Mouse (Mus musculus): ENCODE measurements around the gene Olfr781.
"Not testable (repeated sequence)": the region's sequence is repeated elsewhere in the genome, so short reads cannot be mapped to it uniquely, and the experiment has no call there.

Gene Olfr781

DNA sequence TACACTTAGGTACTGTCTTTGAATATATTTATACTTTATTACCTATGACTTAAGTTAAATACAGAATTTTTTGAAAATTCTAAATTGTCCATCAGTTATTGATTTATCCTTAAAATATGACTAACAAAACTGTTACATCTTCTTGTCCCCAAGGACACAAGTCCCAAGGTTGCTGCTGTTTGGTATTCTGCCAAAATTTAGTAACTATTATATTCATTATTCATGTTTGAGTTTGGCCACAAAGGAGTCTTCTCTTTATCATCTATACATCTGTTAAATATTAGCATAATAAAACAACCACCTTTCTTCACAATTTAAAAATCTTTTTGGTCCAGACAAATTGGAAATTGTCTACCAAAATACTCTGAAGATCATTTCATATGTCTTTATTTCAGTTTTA, at the start of gene Olfr781:
Gene Olfr781, plus strand, starts transcription at position 301 of the 400 bp plus-strand sequence.
- TF ChIP-seq POU5F1 (IDR thresholded peaks at IDR 0.05; ENCODE audit: borderline replicate concordance, low read length) = no peak
- no peak for TF ChIP-seq CTCF (conservative IDR thresholded peaks at IDR 0.05; ENCODE audit: low read length)
- TF ChIP-seq NANOG (IDR thresholded peaks at IDR 0.05; ENCODE audit: borderline replicate concordance, low read length) = no peak

GRCm38 (mm10) chr10:129312973-129313372, 15.7 kb upstream of the Olfr781 start:
- not testable (repeated sequence) for H3K36me3 ChIP-seq (ENCODE audit: insufficient read depth, low read length); H3K9me3 ChIP-seq (ENCODE audit: low read length); H3K4me1 ChIP-seq (replicated peaks; ENCODE audit: low read depth, low read length); H3K4me3 ChIP-seq (replicated peaks; ENCODE audit: low read length); H3K27me3 ChIP-seq (ENCODE audit: insufficient read depth, low read length)

More for the DNA sequence above, at the start of gene Olfr781:
- H3K9me3 ChIP-seq (ENCODE audit: low read length) = no peaks in the 10 kb centered on the region
- no peak within 1 kb of the TSS for H3K4me3 ChIP-seq (replicated peaks; ENCODE audit: low read length)
- H3K36me3 ChIP-seq (ENCODE audit: insufficient read depth, low read length) = no peaks in the 10 kb centered on the region
- no peaks in the 10 kb centered on the region for H3K27me3 ChIP-seq (ENCODE audit: insufficient read depth, low read length)
- H3K4me1 ChIP-seq (replicated peaks; ENCODE audit: low read depth, low read length) = no peaks in the 10 kb centered on the region

DNA sequence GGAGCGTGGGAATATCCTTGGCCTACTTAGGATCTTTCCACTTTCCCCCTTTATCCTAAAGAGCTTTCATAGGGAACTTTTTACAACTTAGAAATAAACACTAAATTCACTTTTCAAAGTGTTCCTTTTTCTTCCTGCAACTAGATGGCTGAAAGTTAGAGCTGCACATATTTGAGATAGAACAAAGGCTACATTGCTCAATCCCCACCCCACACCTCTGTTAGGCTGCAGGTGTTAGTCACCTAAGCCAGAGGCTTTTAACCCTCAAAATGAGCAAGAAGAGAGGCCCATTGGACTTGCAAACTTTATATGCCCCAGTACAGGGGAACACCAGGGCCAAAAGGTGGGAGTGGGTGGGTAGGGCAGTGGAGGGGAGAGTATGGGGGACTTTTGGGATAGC, 15.1 kb upstream of the Olfr781 start:
- not testable (repeated sequence) for H3K27me3 ChIP-seq (ENCODE audit: insufficient read depth, low read length); H3K9me3 ChIP-seq (ENCODE audit: low read length); H3K4me1 ChIP-seq (replicated peaks; ENCODE audit: low read depth, low read length); H3K4me3 ChIP-seq (replicated peaks; ENCODE audit: low read length); H3K36me3 ChIP-seq (ENCODE audit: insufficient read depth, low read length)

- H3K4me3 ChIP-seq (replicated peaks; ENCODE audit: low read length) = no peak within 1 kb of the TSS
- no peaks in the 10 kb centered on the region for H3K9me3 ChIP-seq (ENCODE audit: low read length)
- H3K27me3 ChIP-seq (ENCODE audit: insufficient read depth, low read length) = no peaks in the 10 kb centered on the region
- no peaks in the 10 kb centered on the region for H3K36me3 ChIP-seq (ENCODE audit: insufficient read depth, low read length)
- no peaks in the 10 kb centered on the region for H3K4me1 ChIP-seq (replicated peaks; ENCODE audit: low read depth, low read length)
- TF ChIP-seq POU5F1 (IDR thresholded peaks at IDR 0.05; ENCODE audit: borderline replicate concordance, low read length) (no peak), NANOG (IDR thresholded peaks at IDR 0.05; ENCODE audit: borderline replicate concordance, low read length) (no peak), CTCF (conservative IDR thresholded peaks at IDR 0.05; ENCODE audit: low read length) (no peak)
Measured at GRCm38 (mm10) chr10:129317817-129318216, 10.8 kb upstream of the Olfr781 start, which contains the start of gene Olfr780. Olfr780 (plus strand) TSS chr10:129318117.

DNA sequence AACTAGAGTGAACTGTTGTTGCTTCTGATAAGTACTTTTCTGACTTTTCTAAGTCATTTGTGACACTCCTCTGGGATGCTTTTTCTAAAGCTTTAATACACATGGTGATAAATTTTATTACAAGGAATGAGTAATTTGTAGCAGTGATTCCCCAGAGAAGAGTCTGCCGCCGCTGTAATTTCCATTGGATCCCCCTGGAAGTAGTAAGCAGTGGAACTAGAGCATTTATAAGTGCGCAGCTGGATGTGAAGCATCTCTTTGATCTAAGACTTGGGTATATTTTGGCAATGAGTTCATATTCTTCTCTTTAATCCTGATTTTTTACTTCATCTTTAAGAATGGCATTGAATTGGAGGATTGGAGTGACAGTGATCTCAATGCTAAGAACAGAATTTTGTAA, 19.9 kb downstream of the Olfr781 start, which contains the start of gene Olfr782:
Gene Olfr782, plus strand, starts transcription at position 301 of the 400 bp plus-strand sequence.
- Histone ChIP-seq H3K4me3 (replicated peaks; ENCODE audit: low read length) (no peak within 1 kb of the TSS), H3K4me1 (replicated peaks; ENCODE audit: low read depth, low read length) (no peaks in the 10 kb centered on the region), H3K27me3 (ENCODE audit: insufficient read depth, low read length) (no peaks in the 10 kb centered on the region), H3K9me3 (ENCODE audit: low read length) (peaks cover under 1% of the 10 kb centered on the region; the same call in 1 of the 2 replicates), H3K36me3 (ENCODE audit: insufficient read depth, low read length) (no peaks in the 10 kb centered on the region)
- TF ChIP-seq NANOG (IDR thresholded peaks at IDR 0.05; ENCODE audit: borderline replicate concordance, low read length) = no peak
- no peak for TF ChIP-seq CTCF (conservative IDR thresholded peaks at IDR 0.05; ENCODE audit: low read length)
- TF ChIP-seq POU5F1 (IDR thresholded peaks at IDR 0.05; ENCODE audit: borderline replicate concordance, low read length) = no peak

DNA sequence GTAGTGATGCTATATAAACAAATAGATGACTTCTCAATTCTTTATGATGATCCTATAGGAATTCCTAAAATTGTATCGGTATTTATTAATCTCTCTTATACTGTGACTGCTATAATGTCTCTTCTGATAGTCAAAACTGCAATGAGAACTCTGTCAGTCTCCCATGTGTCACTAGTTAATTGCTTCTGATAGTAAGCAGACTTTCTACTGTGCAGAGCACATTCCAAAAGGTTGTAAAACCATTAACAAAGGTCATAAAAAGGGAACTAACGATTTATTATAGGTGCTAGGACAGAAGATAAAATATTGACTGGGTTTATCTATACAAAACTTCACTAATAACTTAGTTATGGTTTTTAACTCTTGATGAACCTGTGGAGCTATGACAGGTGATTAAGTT, 23.8 kb downstream of the Olfr781 start:
- not testable (repeated sequence) for H3K4me1 ChIP-seq (replicated peaks; ENCODE audit: low read depth, low read length); H3K36me3 ChIP-seq (ENCODE audit: insufficient read depth, low read length); H3K27me3 ChIP-seq (ENCODE audit: insufficient read depth, low read length); H3K4me3 ChIP-seq (replicated peaks; ENCODE audit: low read length)
- peaks cover 36% of the 10 kb centered on the region for H3K9me3 ChIP-seq (ENCODE audit: low read length)

- not testable (repeated sequence) for H3K4me1 ChIP-seq (replicated peaks; ENCODE audit: low read depth, low read length); H3K27me3 ChIP-seq (ENCODE audit: insufficient read depth, low read length); H3K4me3 ChIP-seq (replicated peaks; ENCODE audit: low read length); H3K36me3 ChIP-seq (ENCODE audit: insufficient read depth, low read length)
- peaks cover 74% of the 10 kb centered on the region for H3K9me3 ChIP-seq (ENCODE audit: low read length)
Measured at GRCm38 (mm10) chr10:129356496-129356895, 27.8 kb downstream of the Olfr781 start.

DNA sequence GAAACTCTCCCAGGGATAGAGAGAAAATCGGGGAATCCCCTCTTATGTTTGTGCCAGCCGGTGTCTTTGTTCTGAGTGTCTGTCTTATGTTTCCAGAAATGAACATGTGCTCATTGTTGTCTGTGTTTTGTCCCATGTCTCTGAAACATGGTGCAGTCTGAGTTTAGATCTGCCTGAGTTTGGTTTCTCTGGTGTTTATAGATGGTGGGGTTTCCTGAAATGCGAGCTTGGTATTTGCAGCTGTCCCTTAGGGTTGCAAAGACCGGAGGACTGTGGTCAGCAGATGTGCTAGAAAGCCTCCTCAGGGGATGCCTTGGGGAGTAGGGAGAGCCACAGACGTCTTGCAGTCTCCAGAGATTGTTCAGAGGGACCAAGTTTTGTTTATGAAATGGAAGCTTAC, 28.7 kb downstream of the Olfr781 start:
- Histone ChIP-seq H3K27me3 (ENCODE audit: insufficient read depth, low read length) (no peaks in the 10 kb centered on the region), H3K4me1 (replicated peaks; ENCODE audit: low read depth, low read length) (no peaks in the 10 kb centered on the region), H3K9me3 (ENCODE audit: low read length) (peaks cover 82% of the 10 kb centered on the region), H3K4me3 (replicated peaks; ENCODE audit: low read length) (no peak overlapping the region), H3K36me3 (ENCODE audit: insufficient read depth, low read length) (no peaks in the 10 kb centered on the region)
- no peak for TF ChIP-seq POU5F1 (IDR thresholded peaks at IDR 0.05; ENCODE audit: borderline replicate concordance, low read length)
- no peak for TF ChIP-seq NANOG (IDR thresholded peaks at IDR 0.05; ENCODE audit: borderline replicate concordance, low read length)
- no peak for TF ChIP-seq CTCF (conservative IDR thresholded peaks at IDR 0.05; ENCODE audit: low read length)

GRCm38 (mm10) chr10:129374051-129374450, 45.4 kb downstream of the Olfr781 start:
- not testable (repeated sequence) for H3K36me3 ChIP-seq (ENCODE audit: insufficient read depth, low read length); H3K27me3 ChIP-seq (ENCODE audit: insufficient read depth, low read length); H3K4me1 ChIP-seq (replicated peaks; ENCODE audit: low read depth, low read length); H3K4me3 ChIP-seq (replicated peaks; ENCODE audit: low read length)
- H3K9me3 ChIP-seq (ENCODE audit: low read length) = peaks cover 88% of the 10 kb centered on the region

Measured in E14TG2a.4 (cell line).